Mouse (Mus musculus) urinary bladder, postnatal 10 days (tissue): ENCODE results near the gene Tmf1.

ENCODE experiments used
- DNase-seq: peaks from one replicate; pipeline ENCODE4 v3.0.0; 2022; ENCODE audit warnings: low spot score

Gene Tmf1

DNA sequence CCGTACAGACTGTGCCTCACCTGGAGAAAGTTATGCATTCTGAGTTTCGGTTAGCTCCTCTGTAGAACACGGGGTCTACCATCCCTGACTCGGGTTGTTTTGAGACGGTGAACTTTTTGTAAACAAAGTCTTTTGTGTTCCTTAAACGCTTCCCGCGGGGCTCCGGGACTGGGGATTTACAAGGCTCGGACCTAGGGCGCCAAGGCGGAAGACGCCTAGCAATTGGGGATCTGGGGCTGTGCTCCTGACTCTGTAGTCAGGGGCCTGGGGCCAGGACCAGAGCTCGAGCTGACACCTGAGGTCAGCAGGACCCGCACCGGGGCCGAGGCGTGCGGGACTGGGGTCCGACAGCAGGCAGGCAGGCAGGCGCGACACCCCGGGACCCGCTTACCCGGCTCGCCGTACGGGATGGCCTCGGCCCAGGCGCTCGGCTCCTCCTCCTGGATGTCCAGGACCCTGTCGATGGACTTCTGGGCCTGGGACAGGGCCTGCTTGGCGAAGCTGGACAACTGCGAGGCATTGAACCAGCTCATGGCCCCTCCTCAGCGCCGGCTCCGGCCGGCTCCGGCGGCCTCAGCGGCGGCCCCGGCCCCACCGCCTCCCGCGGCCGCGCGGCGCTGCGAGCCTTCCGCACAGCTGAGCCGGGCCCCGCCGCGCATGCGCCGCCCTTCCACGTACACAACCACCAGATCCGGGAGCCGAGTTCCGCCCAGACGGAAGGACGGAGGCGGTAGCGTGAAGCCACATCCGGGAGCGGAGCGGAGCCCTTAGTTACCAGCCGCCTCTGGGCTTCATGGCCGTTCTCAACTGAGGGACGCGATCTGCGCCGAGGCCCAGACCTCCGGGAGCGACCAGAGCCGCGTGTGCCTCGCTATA is at the start of gene Tmf1:
TSS of gene Tmf1 (minus strand) at position 632 of the 876 bp plus-strand sequence.
- DNase-seq = peak; percentile 83

DNA sequence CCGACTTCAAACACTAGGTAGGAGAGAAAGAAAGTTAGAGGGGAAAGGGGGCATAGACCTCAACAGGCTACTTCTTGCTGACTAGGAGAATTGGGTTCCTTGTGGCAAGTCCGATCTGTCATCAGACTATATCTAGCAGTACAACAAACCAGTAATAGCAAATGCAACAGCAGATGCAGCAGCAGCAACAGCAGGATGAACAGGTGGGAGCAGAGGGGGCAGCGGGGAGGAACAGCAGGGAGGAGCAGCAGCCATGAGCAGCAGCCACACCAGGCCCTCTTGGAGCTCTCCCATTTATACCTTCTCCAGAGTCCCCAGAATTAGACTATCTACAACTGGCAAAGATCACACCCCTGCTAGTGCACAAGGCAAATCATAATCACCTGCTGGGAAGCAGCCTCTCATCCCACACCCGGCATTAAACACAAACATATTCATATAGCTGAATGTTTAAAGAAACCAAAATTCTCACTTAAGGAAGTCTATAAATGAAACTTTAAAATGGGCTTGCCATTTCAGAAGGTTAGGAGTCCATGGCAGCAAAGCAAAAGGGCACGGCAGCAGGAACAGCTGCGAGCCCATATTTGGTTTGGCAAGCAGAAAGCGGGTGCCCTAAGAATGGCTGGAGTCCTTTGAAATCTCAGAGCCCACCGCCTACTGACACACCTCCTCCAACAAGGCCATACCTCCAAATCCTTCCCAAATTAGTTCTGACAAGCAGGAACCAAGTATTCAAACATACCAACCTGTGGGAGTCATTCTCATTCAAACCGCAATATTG is 48.3 kb upstream of the Tmf1 start:
- DNase-seq = no peak

- no peak for DNase-seq
These were observed 47.2 kb upstream of the Tmf1 start for GRCm38 (mm10) chr6:97226083-97226491.

- DNase-seq = no peak
These were observed 45.6 kb upstream of the Tmf1 start for GRCm38 (mm10) chr6:97224505-97224904.

GRCm38 (mm10) chr6:97223566-97223965 is 44.6 kb upstream of the Tmf1 start:
- no peak for DNase-seq

- DNase-seq = no peak
These were observed 44.1 kb upstream of the Tmf1 start for GRCm38 (mm10) chr6:97222931-97223467.

- DNase-seq = no peak
These were observed 43.4 kb upstream of the Tmf1 start for GRCm38 (mm10) chr6:97222321-97222720.

DNA sequence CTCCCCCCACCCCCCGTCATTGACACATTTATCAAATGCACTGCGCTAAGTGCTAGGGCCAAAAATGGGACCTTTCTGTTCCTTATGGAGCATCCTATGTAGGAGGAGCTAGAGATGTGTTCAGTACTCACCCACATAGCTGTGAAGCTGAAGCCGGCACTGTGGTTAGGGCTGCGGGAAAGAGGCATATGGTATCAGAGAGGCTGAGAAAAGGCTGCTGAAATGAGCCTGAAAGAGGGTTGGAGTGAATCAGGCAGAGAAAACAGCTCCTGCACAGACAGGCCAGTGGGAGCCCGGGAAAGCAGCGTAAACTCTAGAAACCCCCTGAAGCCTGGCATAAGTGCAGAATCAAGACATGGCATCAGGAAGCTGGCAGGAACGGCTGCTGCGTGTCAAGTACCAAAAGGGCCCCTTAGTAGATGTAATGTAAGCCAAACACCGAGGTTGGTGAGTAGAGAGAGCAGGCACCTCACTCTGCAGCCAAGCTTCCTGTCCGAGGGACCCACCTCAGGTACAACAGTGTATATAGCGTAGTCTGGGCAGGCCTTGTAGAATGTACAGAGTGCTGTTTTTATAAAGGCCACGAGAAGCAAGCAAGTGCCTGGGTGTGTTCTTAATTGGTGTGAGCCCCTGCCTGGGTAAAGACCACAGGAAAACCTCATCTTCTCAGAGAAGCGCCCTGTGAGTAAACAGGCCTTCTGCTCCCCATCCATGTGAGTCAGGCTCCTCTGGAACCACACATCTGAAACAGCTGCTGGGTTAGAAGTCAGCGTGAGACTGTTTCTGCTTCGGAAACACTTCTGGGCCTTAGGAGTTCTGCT is 42.5 kb upstream of the Tmf1 start:
- no peak for DNase-seq

GRCm38 (mm10) chr6:97220672-97221071 is 41.8 kb upstream of the Tmf1 start:
- DNase-seq = no peak

GRCm38 (mm10) chr6:97216154-97216821 is 37.4 kb upstream of the Tmf1 start:
- DNase-seq = no peak

GRCm38 (mm10) chr6:97211981-97212380 is 33.1 kb upstream of the Tmf1 start:
- DNase-seq = no peak

- DNase-seq = no peak
These were observed 32.2 kb upstream of the Tmf1 start for GRCm38 (mm10) chr6:97210962-97211601.

DNA sequence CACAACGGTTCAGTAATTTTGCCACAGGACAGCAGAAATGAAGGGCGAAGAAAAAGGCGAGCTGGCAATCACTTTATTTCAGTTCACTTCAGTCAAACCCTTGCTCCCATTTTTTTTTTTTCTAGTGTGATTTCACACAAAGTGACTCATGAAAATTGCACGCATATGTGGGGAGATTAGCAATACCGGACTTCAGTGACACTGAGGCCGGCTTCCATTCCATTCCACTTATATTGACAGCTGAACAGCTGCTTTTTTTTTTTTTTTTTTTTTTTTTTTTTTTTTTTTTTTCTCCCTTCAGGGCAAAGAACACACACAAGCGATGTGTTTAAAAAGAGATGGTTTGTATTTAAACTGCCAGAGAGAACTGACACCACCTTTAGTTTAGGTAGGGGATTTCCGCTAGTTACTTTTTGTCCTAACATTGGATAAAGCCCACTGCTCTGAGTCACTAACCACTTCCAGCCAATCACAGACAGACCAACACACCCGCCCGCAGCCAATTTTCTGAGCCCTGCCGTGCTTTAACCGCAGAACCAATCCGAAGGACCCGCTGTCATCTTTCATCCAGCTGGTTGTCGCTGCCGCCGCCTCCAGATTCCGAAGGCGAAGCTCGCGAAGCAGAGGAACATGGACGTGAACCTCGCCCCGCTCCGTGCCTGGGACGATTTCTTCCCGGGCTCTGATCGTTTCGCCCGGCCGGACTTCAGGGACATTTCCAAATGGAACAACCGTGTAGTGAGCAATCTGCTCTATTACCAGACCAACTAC is 31.5 kb upstream of the Tmf1 start, which contains the start of gene Arl6ip5:
TSS of gene Arl6ip5 (plus strand) at position 499 of the 771 bp plus-strand sequence.
- DNase-seq = peak; percentile 43

DNA sequence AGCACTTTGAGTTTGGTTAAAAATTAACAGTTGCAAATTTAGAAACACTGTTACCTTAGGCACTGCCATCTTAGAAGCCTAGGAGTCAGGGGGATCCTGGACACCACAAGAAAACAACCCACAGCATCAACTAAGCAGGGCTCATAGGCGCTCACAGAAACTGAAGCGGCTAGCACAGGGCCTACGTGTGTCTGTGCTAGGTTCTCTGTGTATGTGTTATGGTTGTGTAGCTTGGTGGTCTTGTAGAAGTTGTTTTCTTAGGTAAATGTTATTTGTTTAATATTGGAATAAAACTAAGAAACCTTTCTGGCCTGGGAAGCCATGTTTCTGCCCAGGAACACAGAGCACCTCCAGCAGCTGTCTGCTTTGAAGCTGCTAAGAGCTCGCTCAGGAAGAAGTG is 30.8 kb upstream of the Tmf1 start:
- no peak for DNase-seq

DNA sequence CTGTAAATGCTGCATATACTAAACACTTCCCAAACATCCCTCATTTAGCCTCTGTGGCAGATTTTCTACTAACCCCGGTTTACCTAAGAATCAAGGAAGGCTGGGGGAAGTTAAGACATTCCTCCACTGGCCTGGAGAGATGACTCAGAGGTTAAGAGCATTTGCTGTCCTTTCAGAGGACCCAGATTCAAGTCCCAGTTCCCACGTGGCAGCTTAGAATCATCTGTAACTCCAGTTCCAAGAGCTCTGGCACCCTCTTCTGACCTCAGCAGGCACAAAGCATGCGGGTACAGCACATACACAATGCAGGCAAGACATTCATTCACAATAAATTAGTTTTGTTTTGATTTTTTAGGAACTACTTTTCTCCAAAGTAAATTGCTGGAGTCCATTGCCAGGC is 30.3 kb upstream of the Tmf1 start:
- DNase-seq = no peak

GRCm38 (mm10) chr6:97208406-97208805 is 29.5 kb upstream of the Tmf1 start:
- no peak for DNase-seq

GRCm38 (mm10) chr6:97207085-97207484 is 28.2 kb upstream of the Tmf1 start:
- no peak for DNase-seq

GRCm38 (mm10) chr6:97205439-97205885 is 26.5 kb upstream of the Tmf1 start, which contains the start of gene Uba3:
TSS of gene Uba3 (minus strand) at chr6:97205647.
- peak; percentile 98 for DNase-seq

DNA sequence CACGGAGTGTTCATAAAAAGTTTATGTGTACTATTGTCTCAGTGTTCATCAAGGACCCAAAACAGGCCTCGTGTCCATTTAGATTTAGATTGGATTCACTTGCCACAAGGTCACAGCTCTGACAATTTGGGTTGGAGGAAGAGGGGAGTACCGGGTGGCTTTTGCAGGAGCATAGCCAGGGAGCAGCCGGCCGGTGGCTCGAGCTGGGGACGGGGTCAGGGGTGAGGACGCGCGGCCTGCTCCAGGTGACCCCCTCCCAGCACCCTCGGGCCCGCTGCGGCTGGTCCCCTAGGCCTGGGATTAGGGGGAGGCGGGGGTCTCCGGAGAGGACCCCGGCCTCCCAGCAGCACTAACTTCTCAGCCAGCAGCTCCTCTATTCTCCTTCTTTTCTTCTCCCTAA is 26.0 kb upstream of the Tmf1 start:
- no peak for DNase-seq
